Mouse (Mus musculus): ENCODE data around the gene Fgfr2. TPM values are rescaled to one million over a fixed set of nuclear protein-coding genes. Genes with fewer than 3 reads are reported as not detected.
A peak's percentile ranks its signal among the peaks of the same experiment; 100 is the strongest.

Fgfr2 gene
- total RNA-seq, 1 experiment, result 37.5 TPM

GRCm38 (mm10) chr7:131256841-131257240 lies 1866.3 kb downstream of the Fgfr2 start:
- H3K4me3 ChIP-seq (ENCODE audit: insufficient read depth in 1 of 2, low read depth in 1 of 2, low read length in 2 of 2, poor library complexity in 1 of 2, severe bottlenecking in 1 of 2), result no peak overlapping the region
- no peak for DNase-seq (ENCODE audit: low read depth, low spot score)
- in situ Hi-C loops (cut with MboI; ENCODE audit: low sequenced_read_pairs in 2 of 2, unreplicated experiment in 2 of 2), result no loop called here
- no peaks in the 10 kb centered on the region for H3K36me3 ChIP-seq (ENCODE audit: control insufficient read depth, insufficient read depth, low read length, poor library complexity, severe bottlenecking)
- H3K9ac ChIP-seq (ENCODE audit: insufficient read depth, low read depth, low read length, poor library complexity, severe bottlenecking), result no peak overlapping the region
- no peak overlapping the region for H3K27ac ChIP-seq (ENCODE audit: insufficient read depth, low read depth, low read length, poor library complexity, severe bottlenecking)
- no peaks in the 10 kb centered on the region for H3K9me3 ChIP-seq (ENCODE audit: control insufficient read depth, insufficient read depth, low read depth, low read length)
- H3K4me1 ChIP-seq (ENCODE audit: control insufficient read depth in 2 of 2, insufficient read depth in 2 of 2, low read length in 2 of 2, poor library complexity in 1 of 2), result no peaks in the 10 kb centered on the region
- no peak for TF ChIP-seq ZC3H11A (IDR thresholded peaks at IDR 0.05; ENCODE audit: borderline replicate concordance, low read depth, low read length)
- TF ChIP-seq HCFC1 (IDR thresholded peaks at IDR 0.05; ENCODE audit: borderline replicate concordance, insufficient read depth, low read length), result no peak
- no peak for TF ChIP-seq CHD2 (IDR thresholded peaks at IDR 0.05; ENCODE audit: low read depth, low read length)
- no peak for TF ChIP-seq MAFK (IDR thresholded peaks at IDR 0.05; ENCODE audit: insufficient read depth, low read depth, low read length)
- TF ChIP-seq ZNF384 (IDR thresholded peaks at IDR 0.05; ENCODE audit: low read depth, low read length), result no peak

DNA sequence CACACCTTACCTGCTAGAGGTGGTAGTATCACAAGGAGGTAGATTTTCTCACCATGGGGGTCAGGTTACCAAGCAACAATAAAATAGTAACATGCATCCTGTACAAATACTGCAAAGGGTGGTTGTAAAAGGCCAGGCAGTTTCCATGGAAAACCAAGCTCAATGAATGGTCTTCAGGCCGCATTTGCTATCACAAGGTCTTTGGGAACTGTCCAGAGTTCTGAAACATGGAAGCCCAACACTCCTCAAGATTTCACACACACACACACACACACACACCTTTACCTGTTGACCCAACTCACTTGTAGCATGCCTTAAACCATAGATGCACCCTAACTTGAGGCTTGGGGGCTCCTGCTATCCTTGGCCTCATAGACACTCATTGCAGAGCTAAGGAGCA lies 1878.2 kb downstream of the Fgfr2 start:
- no peak for TF ChIP-seq CHD2 (IDR thresholded peaks at IDR 0.05; ENCODE audit: low read depth, low read length)
- no peak for TF ChIP-seq MAFK (IDR thresholded peaks at IDR 0.05; ENCODE audit: insufficient read depth, low read depth, low read length)
- TF ChIP-seq ZNF384 (IDR thresholded peaks at IDR 0.05; ENCODE audit: low read depth, low read length), result no peak
- no peak for TF ChIP-seq HCFC1 (IDR thresholded peaks at IDR 0.05; ENCODE audit: borderline replicate concordance, insufficient read depth, low read length)
- no peak for TF ChIP-seq ZC3H11A (IDR thresholded peaks at IDR 0.05; ENCODE audit: borderline replicate concordance, low read depth, low read length)
- peak; percentile 46 for DNase-seq (ENCODE audit: low read depth, low spot score)
- Histone ChIP-seq H3K9me3 (ENCODE audit: control insufficient read depth, insufficient read depth, low read depth, low read length) (no peaks in the 10 kb centered on the region), H3K36me3 (ENCODE audit: control insufficient read depth, insufficient read depth, low read length, poor library complexity, severe bottlenecking) (no peaks in the 10 kb centered on the region), H3K27ac (ENCODE audit: insufficient read depth, low read depth, low read length, poor library complexity, severe bottlenecking) (no peak overlapping the region), H3K4me1 (ENCODE audit: control insufficient read depth in 2 of 2, insufficient read depth in 2 of 2, low read length in 2 of 2, poor library complexity in 1 of 2) (no peaks in the 10 kb centered on the region), H3K9ac (ENCODE audit: insufficient read depth, low read depth, low read length, poor library complexity, severe bottlenecking) (no peak overlapping the region), H3K4me3 (ENCODE audit: insufficient read depth in 1 of 2, low read depth in 1 of 2, low read length in 2 of 2, poor library complexity in 1 of 2, severe bottlenecking in 1 of 2) (no peak overlapping the region)
- in situ Hi-C loops (cut with MboI; ENCODE audit: low sequenced_read_pairs in 2 of 2, unreplicated experiment in 2 of 2), result no loop called here

DNA sequence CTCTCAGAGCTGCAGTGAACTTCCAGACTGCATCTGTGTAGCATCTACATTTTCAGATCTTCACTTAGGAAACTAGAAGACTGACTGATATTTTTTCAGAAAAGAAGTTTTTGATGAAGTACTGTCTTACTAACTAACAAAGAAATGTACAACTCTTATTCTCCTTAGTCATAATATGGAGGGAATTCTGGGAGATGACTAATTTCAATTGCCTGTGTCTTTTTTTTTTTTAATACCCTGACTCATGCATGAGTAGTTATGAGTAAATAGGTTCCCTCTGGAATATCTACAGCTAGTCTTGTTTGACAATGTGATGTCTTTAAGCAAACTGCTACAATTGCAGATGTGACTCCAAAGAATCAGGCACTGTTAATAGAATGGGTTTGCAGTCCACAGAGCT lies 1887.1 kb downstream of the Fgfr2 start:
- no peak for DNase-seq (ENCODE audit: low read depth, low spot score)
- TF ChIP-seq HCFC1 (IDR thresholded peaks at IDR 0.05; ENCODE audit: borderline replicate concordance, insufficient read depth, low read length), result no peak
- no peak for TF ChIP-seq ZNF384 (IDR thresholded peaks at IDR 0.05; ENCODE audit: low read depth, low read length)
- no peak for TF ChIP-seq CHD2 (IDR thresholded peaks at IDR 0.05; ENCODE audit: low read depth, low read length)
- no peak for TF ChIP-seq MAFK (IDR thresholded peaks at IDR 0.05; ENCODE audit: insufficient read depth, low read depth, low read length)
- TF ChIP-seq ZC3H11A (IDR thresholded peaks at IDR 0.05; ENCODE audit: borderline replicate concordance, low read depth, low read length), result no peak
- Histone ChIP-seq H3K27ac (ENCODE audit: insufficient read depth, low read depth, low read length, poor library complexity, severe bottlenecking) (no peak overlapping the region), H3K9ac (ENCODE audit: insufficient read depth, low read depth, low read length, poor library complexity, severe bottlenecking) (no peak overlapping the region), H3K4me3 (ENCODE audit: insufficient read depth in 1 of 2, low read depth in 1 of 2, low read length in 2 of 2, poor library complexity in 1 of 2, severe bottlenecking in 1 of 2) (no peak overlapping the region), H3K9me3 (ENCODE audit: control insufficient read depth, insufficient read depth, low read depth, low read length) (no peaks in the 10 kb centered on the region), H3K36me3 (ENCODE audit: control insufficient read depth, insufficient read depth, low read length, poor library complexity, severe bottlenecking) (no peaks in the 10 kb centered on the region), H3K4me1 (ENCODE audit: control insufficient read depth in 2 of 2, insufficient read depth in 2 of 2, low read length in 2 of 2, poor library complexity in 1 of 2) (no peaks in the 10 kb centered on the region)
- in situ Hi-C loops (cut with MboI; ENCODE audit: low sequenced_read_pairs in 2 of 2, unreplicated experiment in 2 of 2), result no loop called here

DNA sequence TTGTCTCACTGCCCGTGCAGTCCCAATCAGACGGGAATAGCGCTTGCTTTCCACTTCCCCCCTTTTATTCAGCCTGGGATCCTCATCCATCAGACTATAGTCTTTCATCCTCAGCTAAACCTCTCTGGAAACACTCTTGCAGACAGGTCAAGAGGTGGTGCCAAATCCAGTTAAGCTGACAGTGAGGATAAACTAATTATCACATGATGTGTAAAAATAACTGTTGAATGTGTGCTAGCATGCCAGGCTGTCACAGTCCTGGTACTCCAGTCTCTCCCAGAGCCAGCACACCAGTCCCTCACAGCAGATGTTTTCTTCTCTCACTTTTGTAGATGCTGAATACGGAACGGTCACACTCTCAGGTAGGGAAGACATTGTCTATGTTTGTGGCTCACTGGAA lies 1900.1 kb downstream of the Fgfr2 start:
- no peak overlapping the region for H3K9ac ChIP-seq (ENCODE audit: insufficient read depth, low read depth, low read length, poor library complexity, severe bottlenecking)
- no peak for DNase-seq (ENCODE audit: low read depth, low spot score)
- no peaks in the 10 kb centered on the region for H3K36me3 ChIP-seq (ENCODE audit: control insufficient read depth, insufficient read depth, low read length, poor library complexity, severe bottlenecking)
- no peaks in the 10 kb centered on the region for H3K9me3 ChIP-seq (ENCODE audit: control insufficient read depth, insufficient read depth, low read depth, low read length)
- H3K27ac ChIP-seq (ENCODE audit: insufficient read depth, low read depth, low read length, poor library complexity, severe bottlenecking), result no peak overlapping the region
- TF ChIP-seq MAFK (IDR thresholded peaks at IDR 0.05; ENCODE audit: insufficient read depth, low read depth, low read length) (no peak), CHD2 (IDR thresholded peaks at IDR 0.05; ENCODE audit: low read depth, low read length) (no peak), ZNF384 (IDR thresholded peaks at IDR 0.05; ENCODE audit: low read depth, low read length) (no peak), ZC3H11A (IDR thresholded peaks at IDR 0.05; ENCODE audit: borderline replicate concordance, low read depth, low read length) (no peak), HCFC1 (IDR thresholded peaks at IDR 0.05; ENCODE audit: borderline replicate concordance, insufficient read depth, low read length) (no peak)
- no peak overlapping the region for H3K4me3 ChIP-seq (ENCODE audit: insufficient read depth in 1 of 2, low read depth in 1 of 2, low read length in 2 of 2, poor library complexity in 1 of 2, severe bottlenecking in 1 of 2)
- no peaks in the 10 kb centered on the region for H3K4me1 ChIP-seq (ENCODE audit: control insufficient read depth in 2 of 2, insufficient read depth in 2 of 2, low read length in 2 of 2, poor library complexity in 1 of 2)
- in situ Hi-C loops (cut with MboI; ENCODE audit: low sequenced_read_pairs in 2 of 2, unreplicated experiment in 2 of 2), result no loop called here

DNA sequence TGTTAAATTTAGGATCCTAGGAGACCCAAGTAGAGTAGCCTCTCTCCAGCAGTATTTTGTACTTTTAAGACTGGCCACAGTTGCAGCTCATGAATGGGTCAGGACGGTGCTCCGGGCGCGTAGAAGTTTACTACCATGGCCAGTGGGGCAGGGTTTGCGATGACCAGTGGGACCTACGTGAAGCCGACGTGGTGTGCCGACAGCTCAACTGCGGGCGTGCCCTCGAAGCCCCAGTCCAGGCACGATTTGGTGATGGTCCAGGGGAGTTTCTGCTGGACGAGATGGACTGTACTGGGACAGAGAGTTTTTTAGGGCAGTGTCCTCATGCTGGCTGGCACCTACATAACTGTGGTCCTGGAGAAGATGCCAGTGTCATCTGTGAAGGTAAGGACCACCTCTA lies 1935.2 kb downstream of the Fgfr2 start:
- no peak overlapping the region for H3K4me3 ChIP-seq (ENCODE audit: insufficient read depth in 1 of 2, low read depth in 1 of 2, low read length in 2 of 2, poor library complexity in 1 of 2, severe bottlenecking in 1 of 2)
- TF ChIP-seq MAFK (IDR thresholded peaks at IDR 0.05; ENCODE audit: insufficient read depth, low read depth, low read length), result no peak
- no peak for TF ChIP-seq ZNF384 (IDR thresholded peaks at IDR 0.05; ENCODE audit: low read depth, low read length)
- no peak for TF ChIP-seq ZC3H11A (IDR thresholded peaks at IDR 0.05; ENCODE audit: borderline replicate concordance, low read depth, low read length)
- TF ChIP-seq CHD2 (IDR thresholded peaks at IDR 0.05; ENCODE audit: low read depth, low read length), result no peak
- H3K4me1 ChIP-seq (ENCODE audit: control insufficient read depth in 2 of 2, insufficient read depth in 2 of 2, low read length in 2 of 2, poor library complexity in 1 of 2), result no peaks in the 10 kb centered on the region
- in situ Hi-C loops (cut with MboI; ENCODE audit: low sequenced_read_pairs in 2 of 2, unreplicated experiment in 2 of 2), result no loop called here
- H3K36me3 ChIP-seq (ENCODE audit: control insufficient read depth, insufficient read depth, low read length, poor library complexity, severe bottlenecking), result no peaks in the 10 kb centered on the region
- no peaks in the 10 kb centered on the region for H3K9me3 ChIP-seq (ENCODE audit: control insufficient read depth, insufficient read depth, low read depth, low read length)
- no peak overlapping the region for H3K9ac ChIP-seq (ENCODE audit: insufficient read depth, low read depth, low read length, poor library complexity, severe bottlenecking)
- H3K27ac ChIP-seq (ENCODE audit: insufficient read depth, low read depth, low read length, poor library complexity, severe bottlenecking), result no peak overlapping the region
- no peak for DNase-seq (ENCODE audit: low read depth, low spot score)
